Mouse (Mus musculus): ENCODE data around the gene Afg1l. TPM values are rescaled to one million over a fixed set of nuclear protein-coding genes. Genes with fewer than 3 reads are reported as not detected.
A peak's percentile ranks its signal among the peaks of the same experiment; 100 is the strongest.

The Afg1l gene
- polyA plus RNA-seq, 1 experiment, result not detected

DNA sequence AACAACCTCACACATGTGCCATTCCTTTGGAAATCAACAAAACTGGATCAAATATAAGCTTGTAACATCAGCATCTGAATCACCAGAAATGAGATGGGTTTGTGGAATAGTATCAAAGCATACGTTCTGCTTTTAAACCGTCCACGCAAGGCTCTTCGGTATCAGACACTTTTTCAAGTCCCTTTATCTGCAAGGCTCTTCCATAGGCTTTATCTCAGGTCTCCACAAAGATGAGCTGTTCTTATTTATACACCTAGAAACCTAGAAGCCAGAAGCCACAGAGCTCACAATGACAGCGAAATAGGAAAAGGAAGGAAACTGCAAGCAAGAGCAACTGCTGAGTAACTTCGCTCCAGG lies 205.0 kb downstream of the Afg1l start:
- 69% methylated on average over 6 of the region's 6 CpGs for WGBS
- Histone ChIP-seq H3K27ac (ENCODE audit: insufficient read depth, low read depth, low read length) (no peak overlapping the region), H3K4me3 (ENCODE audit: insufficient read depth, low read depth, low read length) (peak overlapping the region; percentile 85), H3K4me1 (ENCODE audit: control insufficient read depth, insufficient read depth, low read length) (peaks cover 34% of the 10 kb centered on the region)
- TF ChIP-seq POLR2A (IDR thresholded peaks at IDR 0.05; ENCODE audit: insufficient read depth, low read depth, low read length) (no peak), CTCF (IDR thresholded peaks at IDR 0.05; ENCODE audit: insufficient read depth, low read depth, low read length) (no peak)

GRCm38 (mm10) chr10:42271454-42272230 lies 206.7 kb downstream of the Afg1l start:
- Histone ChIP-seq H3K27ac (ENCODE audit: insufficient read depth, low read depth, low read length) (no peak overlapping the region), H3K4me3 (ENCODE audit: insufficient read depth, low read depth, low read length) (no peak overlapping the region), H3K4me1 (ENCODE audit: control insufficient read depth, insufficient read depth, low read length) (peaks cover 39% of the 10 kb centered on the region)
- TF ChIP-seq CTCF (IDR thresholded peaks at IDR 0.05; ENCODE audit: insufficient read depth, low read depth, low read length) (no peak), POLR2A (IDR thresholded peaks at IDR 0.05; ENCODE audit: insufficient read depth, low read depth, low read length) (no peak)
- 69% methylated on average over 11 of the region's 11 CpGs for WGBS

DNA sequence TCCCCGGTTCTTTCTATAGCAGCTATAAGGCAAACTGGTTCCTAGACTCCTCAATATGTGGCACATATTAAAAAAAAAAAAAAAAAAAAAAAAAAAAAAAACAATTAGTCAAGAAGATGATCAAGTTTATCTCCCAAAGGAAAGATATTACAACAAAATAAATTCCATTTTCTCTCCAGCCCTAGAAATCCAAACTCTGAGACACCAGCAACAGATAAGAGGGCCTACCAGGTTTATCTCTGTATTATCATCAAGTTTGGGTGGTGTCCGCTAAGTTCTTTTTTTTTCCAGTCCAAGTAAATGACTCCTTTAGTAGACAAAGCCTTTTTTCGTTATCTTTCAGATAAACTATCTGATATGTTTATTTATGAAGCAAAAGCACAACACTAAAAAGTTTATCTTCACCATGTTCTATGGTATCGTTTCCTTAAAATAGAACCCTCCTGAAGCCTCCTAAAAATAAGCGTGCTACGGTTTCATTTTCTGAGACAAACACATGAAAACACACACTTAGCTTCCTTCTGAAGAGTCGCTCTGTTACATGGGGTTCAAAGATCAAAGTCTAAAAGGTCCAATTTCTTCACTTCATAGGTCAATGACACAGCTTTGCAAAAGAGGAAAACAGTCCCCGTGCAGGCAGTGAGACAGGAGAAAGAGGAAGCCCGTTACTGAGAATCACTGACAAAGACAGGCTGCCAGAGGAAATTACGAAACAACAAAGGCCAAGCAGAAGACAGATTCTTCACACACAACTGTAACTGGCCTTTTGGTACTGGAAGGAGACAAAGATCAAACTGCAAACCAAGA lies 207.9 kb downstream of the Afg1l start:
- WGBS, result 36% methylated on average over 10 of the region's 10 CpGs
- Histone ChIP-seq H3K4me3 (ENCODE audit: insufficient read depth, low read depth, low read length) (no peak overlapping the region), H3K4me1 (ENCODE audit: control insufficient read depth, insufficient read depth, low read length) (peaks cover 39% of the 10 kb centered on the region), H3K27ac (ENCODE audit: insufficient read depth, low read depth, low read length) (no peak overlapping the region)
- no peak for TF ChIP-seq CTCF (IDR thresholded peaks at IDR 0.05; ENCODE audit: insufficient read depth, low read depth, low read length)
- no peak for TF ChIP-seq POLR2A (IDR thresholded peaks at IDR 0.05; ENCODE audit: insufficient read depth, low read depth, low read length)

DNA sequence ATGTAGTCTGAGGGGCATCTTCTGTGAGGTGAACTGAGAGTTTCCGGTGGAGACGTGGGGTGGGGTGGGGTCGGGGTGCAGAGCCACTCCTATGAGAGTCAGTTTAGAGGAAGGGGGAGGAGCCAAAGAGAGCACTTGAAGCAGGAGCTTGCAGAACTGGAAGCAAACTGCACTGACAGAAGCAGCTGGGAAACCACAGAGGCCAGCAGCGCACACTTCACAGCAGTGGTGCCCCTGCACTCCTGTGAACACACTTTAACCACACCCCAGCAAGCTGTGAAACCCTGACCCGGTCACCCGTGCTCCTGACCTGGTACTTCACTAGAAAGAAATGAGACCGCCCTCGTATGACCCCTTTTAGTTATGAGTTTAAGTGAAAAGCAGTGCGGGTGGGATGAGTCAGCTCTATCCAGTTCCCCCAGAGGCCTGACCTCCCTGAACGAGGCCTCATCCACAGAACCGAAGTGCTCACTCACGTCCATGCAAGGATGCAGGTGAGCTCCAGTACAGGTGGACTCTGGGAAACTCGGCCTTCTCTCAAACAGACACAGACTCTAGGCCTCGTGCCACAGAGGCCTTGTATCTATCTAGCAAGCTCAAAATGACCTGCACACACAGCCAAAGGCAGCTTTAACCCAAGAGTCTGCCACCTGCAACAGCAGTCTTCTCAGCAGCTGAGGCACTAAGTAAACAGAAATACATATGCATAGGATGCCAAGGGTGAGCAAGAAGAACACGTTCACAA lies 208.9 kb downstream of the Afg1l start:
- 59% methylated on average over 15 of the region's 15 CpGs for WGBS
- no peak for TF ChIP-seq CTCF (IDR thresholded peaks at IDR 0.05; ENCODE audit: insufficient read depth, low read depth, low read length)
- no peak for TF ChIP-seq POLR2A (IDR thresholded peaks at IDR 0.05; ENCODE audit: insufficient read depth, low read depth, low read length)

GRCm38 (mm10) chr10:42267811-42268545 lies 210.4 kb downstream of the Afg1l start:
- H3K4me1 ChIP-seq (ENCODE audit: control insufficient read depth, insufficient read depth, low read length), result peaks cover 21% of the 10 kb centered on the region
- no peak overlapping the region for H3K27ac ChIP-seq (ENCODE audit: insufficient read depth, low read depth, low read length)
- H3K4me3 ChIP-seq (ENCODE audit: insufficient read depth, low read depth, low read length), result no peak overlapping the region
- TF ChIP-seq POLR2A (IDR thresholded peaks at IDR 0.05; ENCODE audit: insufficient read depth, low read depth, low read length) (no peak), CTCF (IDR thresholded peaks at IDR 0.05; ENCODE audit: insufficient read depth, low read depth, low read length) (no peak)
- 57% methylated on average over 5 of the region's 5 CpGs for WGBS

More for the DNA sequence above, 208.9 kb downstream of the Afg1l start:
- Histone ChIP-seq H3K4me3 (ENCODE audit: insufficient read depth, low read depth, low read length) (no peak overlapping the region), H3K4me1 (ENCODE audit: control insufficient read depth, insufficient read depth, low read length) (peaks cover 30% of the 10 kb centered on the region), H3K27ac (ENCODE audit: insufficient read depth, low read depth, low read length) (no peak overlapping the region; the same call in 1 of the 2 replicates)

DNA sequence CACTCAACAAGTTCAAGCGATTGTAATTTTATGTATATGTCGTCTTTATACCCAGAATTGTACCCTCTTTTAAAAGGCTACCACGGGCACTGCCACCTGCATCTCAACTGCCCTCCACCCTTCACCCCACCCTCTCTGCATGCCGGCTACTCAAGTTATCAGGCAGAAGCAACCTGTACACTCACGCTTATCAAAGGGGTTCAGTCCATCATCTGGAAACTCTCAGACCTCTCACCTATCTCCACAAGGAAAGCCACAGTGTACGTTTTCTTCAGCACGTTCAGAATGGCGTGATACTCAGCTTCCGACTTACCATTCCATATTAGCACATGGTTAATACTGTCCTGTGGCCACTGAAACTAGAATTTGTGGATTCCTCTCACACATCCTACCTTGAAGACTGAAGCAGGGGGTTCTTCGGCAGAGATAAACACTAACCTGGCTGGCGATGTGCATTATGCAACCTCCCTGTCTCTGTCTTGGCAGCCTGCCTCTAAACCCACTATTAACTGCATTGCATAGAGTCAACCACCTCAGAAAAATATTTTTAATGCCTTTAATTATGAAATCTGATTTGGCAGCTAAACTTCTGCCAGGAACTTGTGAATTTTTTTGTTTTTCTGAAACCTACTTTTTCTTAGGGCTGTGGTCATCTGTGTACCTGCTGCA lies 213.2 kb downstream of the Afg1l start:
- no peak for TF ChIP-seq POLR2A (IDR thresholded peaks at IDR 0.05; ENCODE audit: insufficient read depth, low read depth, low read length)
- TF ChIP-seq CTCF (IDR thresholded peaks at IDR 0.05; ENCODE audit: insufficient read depth, low read depth, low read length), result no peak
- 86% methylated on average over 11 of the region's 11 CpGs for WGBS
- Histone ChIP-seq H3K4me1 (ENCODE audit: control insufficient read depth, insufficient read depth, low read length) (peaks cover 24% of the 10 kb centered on the region), H3K4me3 (ENCODE audit: insufficient read depth, low read depth, low read length) (no peak overlapping the region), H3K27ac (ENCODE audit: insufficient read depth, low read depth, low read length) (no peak overlapping the region)

DNA sequence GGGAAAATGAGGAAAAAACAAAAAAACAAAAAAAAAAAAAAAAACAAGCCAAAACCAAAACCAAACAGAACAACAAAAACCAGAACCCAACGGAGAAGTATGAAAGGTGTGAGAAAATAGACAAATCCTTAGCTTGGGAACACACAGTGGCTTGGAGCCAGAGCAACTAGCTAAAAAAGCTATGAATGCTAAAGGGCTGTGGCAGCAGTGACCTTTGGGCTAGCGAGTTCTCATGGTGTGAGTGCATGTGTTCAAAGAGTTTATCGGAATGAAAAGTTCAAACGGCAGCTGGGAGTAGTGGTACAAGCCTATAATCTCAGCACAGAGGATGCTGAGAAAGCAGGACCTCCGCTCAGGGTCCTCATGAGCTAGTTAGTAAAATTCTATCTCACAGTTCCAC lies 214.2 kb downstream of the Afg1l start:
- no peak overlapping the region for H3K4me3 ChIP-seq (ENCODE audit: insufficient read depth, low read depth, low read length)
- TF ChIP-seq POLR2A (IDR thresholded peaks at IDR 0.05; ENCODE audit: insufficient read depth, low read depth, low read length) (no peak), CTCF (IDR thresholded peaks at IDR 0.05; ENCODE audit: insufficient read depth, low read depth, low read length) (no peak)
- no peak overlapping the region for H3K27ac ChIP-seq (ENCODE audit: insufficient read depth, low read depth, low read length)
- H3K4me1 ChIP-seq (ENCODE audit: control insufficient read depth, insufficient read depth, low read length), result peaks cover 21% of the 10 kb centered on the region
- WGBS, result 72% methylated on average over 5 of the region's 5 CpGs

- WGBS, result 91% methylated on average over 8 of the region's 8 CpGs
- no peak for TF ChIP-seq CTCF (IDR thresholded peaks at IDR 0.05; ENCODE audit: insufficient read depth, low read depth, low read length)
- TF ChIP-seq POLR2A (IDR thresholded peaks at IDR 0.05; ENCODE audit: insufficient read depth, low read depth, low read length), result no peak
- Histone ChIP-seq H3K27ac (ENCODE audit: insufficient read depth, low read depth, low read length) (no peak overlapping the region), H3K4me1 (ENCODE audit: control insufficient read depth, insufficient read depth, low read length) (peaks cover 21% of the 10 kb centered on the region), H3K4me3 (ENCODE audit: insufficient read depth, low read depth, low read length) (no peak overlapping the region)
Measured at GRCm38 (mm10) chr10:42263701-42264100, 214.7 kb downstream of the Afg1l start.

Other genes starting within 250 kb of the Afg1l start
- 89.0 TPM in 1 of 2 replicates, not detected in the other for gene Foxo3, start 201.8 kb downstream of the Afg1l start, polyA plus RNA-seq (2012; ENCODE audit: insufficient read depth, insufficient read length, low replicate concordance, missing spikeins)
- gene Snx3, start 23.5 kb upstream of the Afg1l start, polyA plus RNA-seq (2012; ENCODE audit: insufficient read depth, insufficient read length, low replicate concordance, missing spikeins), result not detected in 2 replicates
- not detected in 2 replicates for gene Nr2e1, start 105.1 kb upstream of the Afg1l start, polyA plus RNA-seq (2012; ENCODE audit: insufficient read depth, insufficient read length, low replicate concordance, missing spikeins)
- not detected in 2 replicates for gene Ostm1, start 105.3 kb upstream of the Afg1l start, polyA plus RNA-seq (2012; ENCODE audit: insufficient read depth, insufficient read length, low replicate concordance, missing spikeins)

All from olfactory bulb, adult 2 months (tissue).